Mouse (Mus musculus) CH12.LX (cell line): ENCODE measurements around the gene Hebp1. TPM values are rescaled to one million over a fixed set of nuclear protein-coding genes. Genes with fewer than 3 reads are reported as not detected.

ENCODE experiments used
- DNase-seq: peaks from one replicate; pipeline ENCODE4 v3.0.0-alpha.2; 2013; ENCODE audit errors: extremely low read depth
- H3K27ac ChIP-seq: 2 replicates; pipeline ENCODE4 v1.5.1; 2012; ENCODE audit warnings: low read depth, mild to moderate bottlenecking, control low read depth, moderate library complexity; ENCODE audit not compliant: insufficient read depth
- H3K27me3 ChIP-seq: replicated peaks from 2 replicates; pipeline ENCODE3; 2012; ENCODE audit warnings: inconsistent platforms
- H3K36me3 ChIP-seq, 2 experiments: replicated peaks in 1 of 2; 2 replicates each; pipeline versions ENCODE3 to v1.6.1; 2012; ENCODE audit warnings: inconsistent platforms in 1 of 2, low read length in 1 of 2, mild to moderate bottlenecking in 1 of 2, mixed read lengths in 1 of 2, moderate library complexity in 1 of 2; ENCODE audit not compliant: control insufficient read depth in 1 of 2, insufficient read depth in 1 of 2
- H3K4me1 ChIP-seq, 2 experiments: 2 replicates each; pipeline ENCODE4 v1.6.1; 2012; ENCODE audit warnings: inconsistent platforms in 1 of 2, moderate library complexity in 1 of 2; ENCODE audit not compliant: insufficient read depth in 2 of 2, control insufficient read depth in 1 of 2
- H3K4me2 ChIP-seq: 2 replicates; pipeline ENCODE4 v1.6.1; 2012; ENCODE audit warnings: low read depth, mild to moderate bottlenecking, control low read depth; ENCODE audit not compliant: poor library complexity, insufficient read depth, severe bottlenecking
- H3K4me3 ChIP-seq, 3 experiments: fragments of 150-350 bp in 1 of 3; sonication (generic) in 1 of 3; replicated peaks in 1 of 3; 2 replicates each; pipeline versions ENCODE3 to v1.5.1; 2011 to 2012; ENCODE audit warnings: low read depth in 2 of 3, low read length in 2 of 3, mild to moderate bottlenecking in 2 of 3, moderate library complexity in 2 of 3, control low read depth in 1 of 3, improper control_type of control experiment in 1 of 3, inconsistent platforms in 1 of 3, mixed read lengths in 1 of 3; ENCODE audit not compliant: poor library complexity in 1 of 3
- H3K79me2 ChIP-seq: replicated peaks from 2 replicates; pipeline ENCODE4 v1.6.1; 2012; ENCODE audit warnings: mild to moderate bottlenecking, moderate library complexity; ENCODE audit not compliant: control insufficient read depth, poor library complexity, insufficient read depth, severe bottlenecking; ENCODE audit errors: extremely low read depth
- H3K9ac ChIP-seq: 2 replicates; pipeline ENCODE4 v1.6.1; 2012; ENCODE audit warnings: low read depth, mild to moderate bottlenecking, control low read depth, moderate library complexity; ENCODE audit not compliant: insufficient read depth
- H3K9me3 ChIP-seq: replicated peaks from 2 replicates; pipeline ENCODE3; 2012; ENCODE audit warnings: low read length, inconsistent platforms, mixed read lengths
- BHLHE40 ChIP-seq: IDR thresholded peaks from 2 replicates; pipeline ENCODE4 v1.6.1; 2011; ENCODE audit warnings: mild to moderate bottlenecking, low read depth, low read length, improper control_type of control experiment
- CHD1 ChIP-seq: IDR thresholded peaks from 2 replicates; pipeline ENCODE4 v1.6.1; 2012; ENCODE audit warnings: low read depth, low read length, improper control_type of control experiment, inconsistent platforms
- CTCF ChIP-seq, 2 experiments: IDR thresholded peaks in 1 of 2; conservative IDR thresholded peaks in 1 of 2; 2 replicates each; pipeline ENCODE4 v1.5.1; 2011 to 2012; ENCODE audit warnings: low read depth in 2 of 2, low read length in 2 of 2, improper control_type of control experiment in 1 of 2, inconsistent platforms in 1 of 2, mild to moderate bottlenecking in 1 of 2, moderate library complexity in 1 of 2
- ELF1 ChIP-seq: IDR thresholded peaks from 2 replicates; pipeline ENCODE4 v1.6.1; 2014; ENCODE audit warnings: low read depth, mild to moderate bottlenecking, inconsistent platforms, low read length, improper control_type of control experiment
- EP300 ChIP-seq: IDR thresholded peaks from 2 replicates; pipeline ENCODE4 v1.6.1; 2011; ENCODE audit warnings: low read length, improper control_type of control experiment
- ETS1 ChIP-seq: conservative IDR thresholded peaks from 2 replicates; pipeline ENCODE4 v1.6.1; 2012; ENCODE audit warnings: low read depth, mild to moderate bottlenecking, inconsistent platforms, low read length, improper control_type of control experiment, moderate library complexity
- JUN ChIP-seq: IDR thresholded peaks from 2 replicates; pipeline ENCODE4 v1.6.1; 2011; ENCODE audit warnings: low read depth, mild to moderate bottlenecking, low read length, improper control_type of control experiment, moderate library complexity; ENCODE audit not compliant: insufficient read depth
- KAT2A ChIP-seq: IDR thresholded peaks from 2 replicates; pipeline ENCODE4 v1.6.1; 2012; ENCODE audit warnings: low read length, improper control_type of control experiment, inconsistent platforms; ENCODE audit not compliant: insufficient replicate concordance
- MAFK ChIP-seq: IDR thresholded peaks from 2 replicates; pipeline ENCODE4 v1.6.1; 2011; ENCODE audit warnings: low read length, improper control_type of control experiment; ENCODE audit not compliant: insufficient replicate concordance
- MAZ ChIP-seq: IDR thresholded peaks from 2 replicates; pipeline ENCODE4 v1.6.1; 2012; ENCODE audit warnings: low read depth, mild to moderate bottlenecking, inconsistent platforms, low read length, improper control_type of control experiment, moderate library complexity
- MEF2A ChIP-seq: IDR thresholded peaks from 2 replicates; pipeline ENCODE4 v1.6.1; 2014; ENCODE audit warnings: low read depth, mild to moderate bottlenecking, inconsistent platforms, low read length, improper control_type of control experiment, borderline replicate concordance
- MXI1 ChIP-seq: IDR thresholded peaks from 2 replicates; pipeline ENCODE4 v1.6.1; 2011; ENCODE audit warnings: mild to moderate bottlenecking, low read depth, low read length, improper control_type of control experiment
- MYC ChIP-seq: IDR thresholded peaks from 2 replicates; pipeline ENCODE4 v1.6.1; 2011; ENCODE audit warnings: low read depth, mild to moderate bottlenecking, improper control_type of control experiment, low read length
- NELFE ChIP-seq: IDR thresholded peaks from 2 replicates; pipeline ENCODE4 v1.6.1; 2011; ENCODE audit warnings: low read depth, low read length, improper control_type of control experiment
- NRF1 ChIP-seq: IDR thresholded peaks from 2 replicates; pipeline ENCODE4 v1.6.1; 2014; ENCODE audit warnings: low read depth, mild to moderate bottlenecking, inconsistent platforms, low read length, improper control_type of control experiment, moderate library complexity
- POLR2AphosphoS2 ChIP-seq: IDR thresholded peaks from 2 replicates; pipeline ENCODE4 v1.6.1; 2011; ENCODE audit warnings: low read depth, low read length, improper control_type of control experiment
- RAD21 ChIP-seq: IDR thresholded peaks from 2 replicates; pipeline ENCODE4 v1.6.1; 2011; ENCODE audit warnings: low read depth, mild to moderate bottlenecking, low read length, improper control_type of control experiment, moderate library complexity
- SIN3A ChIP-seq: IDR thresholded peaks from 2 replicates; pipeline ENCODE4 v1.6.1; 2012; ENCODE audit warnings: low read length, improper control_type of control experiment, inconsistent platforms
- SMC3 ChIP-seq: IDR thresholded peaks from 2 replicates; pipeline ENCODE4 v1.6.1; 2011; ENCODE audit warnings: low read depth, low read length, improper control_type of control experiment
- TBP ChIP-seq: conservative IDR thresholded peaks from 2 replicates; pipeline ENCODE4 v1.6.1; 2011; ENCODE audit warnings: low read depth, low read length, improper control_type of control experiment
- TCF12 ChIP-seq: IDR thresholded peaks from 2 replicates; pipeline ENCODE4 v1.6.1; 2014; ENCODE audit warnings: low read depth, mild to moderate bottlenecking, inconsistent platforms, low read length, improper control_type of control experiment
- USF2 ChIP-seq: conservative IDR thresholded peaks from 2 replicates; pipeline ENCODE4 v1.6.1; 2011; ENCODE audit warnings: low read depth, low read length, improper control_type of control experiment
- ZC3H11A ChIP-seq: IDR thresholded peaks from 2 replicates; pipeline ENCODE4 v1.6.1; 2012; ENCODE audit warnings: low read depth, mild to moderate bottlenecking, inconsistent platforms, low read length, improper control_type of control experiment
- ZMIZ1 ChIP-seq: IDR thresholded peaks from 2 replicates; pipeline ENCODE4 v1.6.1; 2012; ENCODE audit warnings: low read depth, mild to moderate bottlenecking, inconsistent platforms, low read length, improper control_type of control experiment
- dilution Hi-C: fragments of 300-500 bp; cut with MboI; formaldehyde crosslinking; loops from 2 replicates; pipeline ENCODE4 v1.14.3; 2020; ENCODE audit warnings: low sequenced_read_pairs; ENCODE audit not compliant: extremely low pct_unique_long_range_greater_than_20kb, extremely low pct_ligation_motif_present
- in situ Hi-C: fragments of 300-500 bp; cut with MboI; formaldehyde crosslinking; loops from 3 replicates; pipeline ENCODE4 v1.14.3; 2019; ENCODE audit warnings: low sequenced_read_pairs, low pct_ligation_motif_present, low pct_unique_long_range_greater_than_20kb, mixed read lengths
- polyA plus RNA-seq: library from polyadenylated mRNA; unstranded; fragments of >175 nt; gene quantifications from 2 replicates; pipeline ENCODE4 v1.2.1, GENCODE M21; 2012; ENCODE audit warnings: low read depth; ENCODE audit not compliant: insufficient read length
- total RNA-seq, 2 experiments: library from RNA; depleted of rRNA; stranded (reverse); fragments of 300-350 nt in 1 of 2; fragments of >200 nt in 1 of 2; gene quantifications; 2 replicates each; pipeline ENCODE4 v1.2.3; 2012 to 2014

The Hebp1 gene
- total and polyA plus RNA-seq, 3 experiments = not detected

- no peak overlapping the region for H3K4me2 ChIP-seq
- H3K4me1 ChIP-seq = peaks cover 0 to 30% of the 10 kb centered on the region in 2 experiments; a peak in 2 of 4 replicates
- peak; percentile 55 for DNase-seq
- H3K27me3 ChIP-seq = no peaks in the 10 kb centered on the region
- no peaks in the 10 kb centered on the region for H3K36me3 ChIP-seq
- no peaks in the 10 kb centered on the region for H3K79me2 ChIP-seq
- H3K27ac ChIP-seq = no peak overlapping the region
- H3K4me3 ChIP-seq = no peak overlapping the region
- no peak overlapping the region for H3K9ac ChIP-seq
- in situ Hi-C loops = no loop called here
- H3K9me3 ChIP-seq = no peaks in the 10 kb centered on the region
- no peak for TF ChIP-seq NRF1
- TF ChIP-seq POLR2AphosphoS2 = no peak
- TF ChIP-seq CTCF (conservative IDR thresholded peaks at IDR 0.05 in 1 of 2, IDR thresholded peaks at IDR 0.05 in 1 of 2; ENCODE audit: low read depth in 2 of 2, low read length in 2 of 2) = peak in 1 of 2 experiments; percentile 45; a peak in 2 of 4 replicates
- TF ChIP-seq RAD21 = peak; percentile 51
- 0 out of 2 replicates have a peak, but pooled peaks have one; percentile 9 for TF ChIP-seq ETS1
- peak; percentile 30; the same call in 1 of the 2 replicates for TF ChIP-seq ELF1
- no peak for TF ChIP-seq EP300
- TF ChIP-seq, all 38 proteins: peak for 4
- dilution Hi-C loops = no loop called here
Observed at GRCm38 (mm10) chr6:135183961-135184360, 13.9 kb downstream of the Hebp1 start.

GRCm38 (mm10) chr6:135182925-135183324 lies 14.9 kb downstream of the Hebp1 start:
- in situ Hi-C loops (no loop called here), dilution Hi-C loops (no loop called here)
- Histone ChIP-seq H3K4me2 (no peak overlapping the region), H3K9me3 (no peaks in the 10 kb centered on the region), H3K36me3 (no peaks in the 10 kb centered on the region), H3K9ac (no peak overlapping the region), H3K4me1 (peaks cover 2 to 34% of the 10 kb centered on the region in 2 experiments; a peak in 2 of 4 replicates), H3K27me3 (no peaks in the 10 kb centered on the region), H3K27ac (no peak overlapping the region), H3K79me2 (no peaks in the 10 kb centered on the region), H3K4me3 (no peak overlapping the region)
- DNase-seq = peak; percentile 19
- TF ChIP-seq ZC3H11A (no peak), CTCF (conservative IDR thresholded peaks at IDR 0.05 in 1 of 2, IDR thresholded peaks at IDR 0.05 in 1 of 2; ENCODE audit: low read depth in 2 of 2, low read length in 2 of 2) (peak in 1 of 2 experiments; percentile 27; a peak in 2 of 4 replicates), TBP (no peak)

DNA sequence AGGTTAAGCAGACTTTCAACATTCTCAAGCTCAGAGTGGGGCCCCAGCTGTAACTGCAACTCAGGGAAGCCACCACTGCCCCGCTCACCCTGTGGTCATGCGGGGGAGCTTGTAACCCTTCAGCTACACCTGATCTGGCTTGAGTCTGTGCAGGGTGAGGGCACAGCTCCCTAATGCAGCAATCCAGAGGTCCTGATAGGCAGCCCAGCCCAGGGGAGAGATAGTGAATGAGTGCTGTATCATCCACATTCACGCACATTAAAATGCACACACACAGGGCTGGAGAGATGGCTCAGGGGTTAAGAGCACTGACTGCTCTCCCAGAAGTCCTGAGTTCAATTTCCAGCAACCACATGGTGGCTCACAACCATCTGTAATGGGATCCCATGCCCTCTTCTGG lies 19.2 kb downstream of the Hebp1 start:
- in situ Hi-C loops (loop anchor here (10.0 kb wide), 1 partner anchor 186 kb away; the partner anchor contains the start of gene Emp1), dilution Hi-C loops (no loop called here)
- no peak overlapping the region for H3K4me3 ChIP-seq
- TF ChIP-seq MAFK (no peak), KAT2A (no peak), POLR2AphosphoS2 (no peak), ZMIZ1 (no peak), SMC3 (no peak), NELFE (no peak), USF2 (no peak), JUN (no peak), BHLHE40 (no peak), MXI1 (no peak), TCF12 (no peak), MAZ (no peak), MEF2A (no peak), NRF1 (no peak), MYC (no peak), SIN3A (no peak), CHD1 (no peak)
- no peak overlapping the region for H3K9ac ChIP-seq
- peaks cover under 1% of the 10 kb centered on the region for H3K9me3 ChIP-seq
- no peaks in the 10 kb centered on the region for H3K79me2 ChIP-seq
- no peaks in the 10 kb centered on the region for H3K36me3 ChIP-seq
- no peaks in the 10 kb centered on the region for H3K27me3 ChIP-seq
- no peak overlapping the region for H3K4me2 ChIP-seq
- H3K27ac ChIP-seq = no peak overlapping the region
- DNase-seq = no peak
- H3K4me1 ChIP-seq = peaks cover 2 to 51% of the 10 kb centered on the region in 2 experiments; a peak in 2 of 4 replicates
